Mouse (Mus musculus) large intestine, adult 2 months (tissue): ENCODE measurements at regions not wholly inside any gene's neighbourhood (a gene's known extent, or its start where the extent isn't known, plus 50 kb on each side); places are given as distances from the start of the nearest gene placed in this dataset.
"Not testable (repeated sequence)": the region's sequence is repeated elsewhere in the genome, so short reads cannot be mapped to it uniquely, and the experiment has no call there.

ENCODE experiments used
- DNase-seq: peaks from one replicate; pipeline ENCODE4 v3.0.0-alpha.2; 2012; ENCODE audit warnings: low read depth, low spot score
- WGBS: fragments of 180-500 bp; shearing (Covaris S2); methylation state at CpG from one replicate; pipeline ENCODE4 v1.1.7; 2018; 5-methylcytosine and 5-hydroxymethylcytosine counted together

DNA sequence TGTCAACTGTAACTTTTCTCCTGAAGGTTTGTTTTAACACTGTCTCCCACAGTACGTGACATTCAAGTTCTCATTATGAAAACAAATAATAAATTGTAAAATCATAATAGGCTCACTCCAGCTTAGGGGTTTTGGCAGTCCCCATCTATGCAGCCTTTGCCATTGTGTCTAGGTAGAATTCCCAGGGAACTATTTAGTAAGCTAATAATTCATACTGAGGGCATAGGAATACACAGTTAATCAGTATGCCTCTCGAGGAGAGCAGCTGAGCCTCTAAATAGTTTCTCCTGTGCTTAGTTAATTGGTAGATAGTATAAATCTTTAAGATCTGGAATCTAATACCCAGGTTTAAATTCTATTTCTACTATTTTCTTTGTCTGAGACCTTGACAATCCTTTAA is 191.7 kb downstream of the Tprg start:
- WGBS: 66% methylated on average over 2 of the region's 2 CpGs
- DNase-seq: no peak

DNA sequence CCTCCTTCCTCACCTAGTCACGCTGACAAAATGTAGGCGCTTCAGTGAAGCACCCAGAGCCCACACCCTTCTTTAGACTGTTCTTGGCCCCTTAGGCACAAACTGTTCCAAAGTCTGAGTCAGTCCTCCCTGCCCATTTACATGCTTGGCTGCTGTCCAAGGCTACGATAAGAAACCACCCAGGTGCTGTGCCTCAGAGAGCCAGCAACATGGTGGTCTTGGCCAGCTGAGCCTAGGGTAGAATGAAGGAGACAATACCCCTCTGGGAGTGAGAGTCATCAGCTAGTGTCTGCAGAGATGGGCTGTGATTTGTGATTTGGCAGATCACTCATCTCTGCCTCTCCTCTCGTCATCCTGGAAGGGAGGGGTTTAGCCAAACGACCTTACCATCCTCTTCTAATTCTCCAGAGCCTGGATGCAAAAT is 197.2 kb downstream of the Tprg start:
- peak; percentile 36 for DNase-seq
- WGBS: 21% methylated on average over 5 of the region's 5 CpGs

DNA sequence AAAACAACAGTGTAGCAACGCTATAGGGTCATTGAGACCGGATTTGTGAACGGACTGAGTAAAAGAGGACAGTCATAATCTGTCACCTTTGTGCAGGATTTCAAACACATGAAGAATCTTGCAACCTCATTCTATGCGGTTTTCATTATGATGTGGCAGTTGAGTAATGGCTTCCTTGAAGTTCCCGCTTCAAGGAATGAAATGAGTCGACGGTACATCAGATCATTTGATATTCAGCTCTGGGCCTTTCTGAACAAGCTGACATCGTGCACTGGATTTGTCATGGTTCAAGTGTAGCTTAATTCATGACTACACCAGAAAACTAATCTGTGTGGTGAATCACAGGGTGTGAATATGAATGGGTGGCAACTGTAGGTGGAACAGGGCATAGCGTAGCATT is 198.4 kb downstream of the Tprg start:
- DNase-seq: no peak
- WGBS: 94% methylated on average over 9 of the region's 9 CpGs

DNA sequence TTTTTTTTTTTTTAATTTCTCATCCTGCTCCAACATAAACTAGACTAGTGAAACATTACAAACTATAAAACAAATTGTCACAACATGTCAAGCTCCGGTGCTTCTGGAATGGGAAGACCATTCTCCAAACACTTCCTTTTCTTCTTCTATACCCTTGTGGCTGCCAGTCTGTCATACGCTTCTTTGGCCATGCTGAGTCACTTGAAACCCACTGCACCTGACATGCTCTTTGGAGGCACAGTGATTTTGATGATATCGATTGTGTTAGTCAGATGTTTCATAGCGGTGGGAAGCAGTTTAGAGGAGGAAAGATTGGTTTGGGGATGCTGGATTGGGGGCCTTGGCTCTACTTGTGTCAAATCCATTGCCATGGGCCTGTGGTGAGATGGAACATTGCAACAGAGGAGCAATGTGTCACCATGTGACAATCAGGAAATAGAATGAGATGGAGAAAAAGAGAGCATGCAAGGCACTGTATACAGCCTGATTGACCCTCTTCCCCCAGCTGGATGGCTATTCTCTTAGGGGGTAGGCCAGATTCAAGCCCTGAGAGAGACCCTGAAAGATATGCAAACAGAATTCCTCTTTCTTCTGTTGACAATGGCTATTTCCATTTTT is 197.0 kb upstream of the Trp63 start:
- DNase-seq: no peak
- 81% methylated on average over 4 of the region's 4 CpGs for WGBS

DNA sequence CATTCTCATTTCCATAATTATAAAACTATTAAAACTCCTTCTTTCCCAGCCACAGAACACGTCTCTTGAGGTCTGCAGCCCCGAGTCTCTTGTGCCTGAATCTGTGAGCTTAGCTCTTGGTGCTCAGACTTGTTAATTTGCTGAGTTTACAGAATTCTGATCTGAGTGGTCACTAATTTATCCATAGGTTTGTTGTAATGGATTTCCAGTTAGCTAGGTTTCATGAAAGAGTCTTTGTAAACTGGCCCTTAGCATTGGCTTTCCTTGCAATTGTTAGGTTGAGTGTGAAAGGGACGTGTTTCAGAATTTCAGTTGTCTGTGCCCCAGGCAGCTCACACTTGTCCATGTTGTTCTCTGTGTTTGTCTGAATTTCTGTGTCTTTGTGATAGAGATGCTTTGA is 192.7 kb upstream of the Trp63 start:
- 89% methylated on average over 3 of the region's 3 CpGs for WGBS
- no peak for DNase-seq

DNA sequence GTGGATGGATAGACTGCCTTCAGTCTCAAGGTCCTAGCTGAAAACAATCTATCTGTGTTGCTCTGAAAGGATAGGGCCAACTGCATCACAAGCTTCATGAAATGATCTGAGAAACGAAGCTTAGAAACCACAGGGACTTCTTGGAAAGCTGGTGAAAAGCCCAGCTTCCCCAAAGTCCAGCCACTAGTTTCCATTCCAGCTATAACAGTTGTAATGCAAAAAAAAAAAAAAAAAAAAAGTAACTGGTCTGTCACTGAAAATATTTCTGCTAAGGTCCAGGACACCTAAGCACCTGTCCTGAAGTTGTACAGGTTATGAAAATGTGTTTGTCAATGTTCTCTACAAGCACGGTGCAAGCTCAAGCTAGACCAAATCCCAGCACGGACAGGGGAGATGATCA is 189.4 kb upstream of the Trp63 start:
- 86% methylated on average over 3 of the region's 3 CpGs for WGBS
- DNase-seq: no peak

DNA sequence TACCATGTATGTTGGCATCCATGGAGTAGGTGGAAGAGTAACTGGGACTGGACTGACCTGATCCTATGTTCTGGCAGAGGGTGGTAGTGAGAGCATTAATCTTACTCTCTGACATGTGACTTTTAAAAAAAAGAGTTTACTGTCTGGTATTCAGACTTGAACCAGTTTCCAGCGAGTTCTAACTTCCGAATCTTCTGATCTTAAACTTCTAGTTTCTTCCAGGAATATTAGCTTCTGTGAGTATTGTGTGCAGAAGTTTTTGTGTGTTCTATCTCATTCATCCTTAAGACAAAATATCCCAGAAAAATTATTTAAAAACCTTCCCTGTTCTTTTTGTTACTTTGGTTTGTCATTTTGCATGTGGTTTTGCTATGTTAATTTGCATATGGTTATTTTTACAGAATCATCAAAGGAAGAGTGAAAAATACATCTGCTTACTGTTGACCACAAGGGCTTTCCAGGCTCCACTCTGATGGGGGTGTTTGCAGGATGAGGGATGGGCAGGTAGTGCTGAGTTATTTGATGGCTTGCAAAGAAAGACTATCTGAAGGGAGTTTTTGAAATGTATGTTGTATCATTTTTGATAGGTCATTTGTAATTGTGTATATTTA is 187.9 kb upstream of the Trp63 start:
- DNase-seq: no peak
- WGBS: 90% methylated on average over 2 of the region's 2 CpGs

DNA sequence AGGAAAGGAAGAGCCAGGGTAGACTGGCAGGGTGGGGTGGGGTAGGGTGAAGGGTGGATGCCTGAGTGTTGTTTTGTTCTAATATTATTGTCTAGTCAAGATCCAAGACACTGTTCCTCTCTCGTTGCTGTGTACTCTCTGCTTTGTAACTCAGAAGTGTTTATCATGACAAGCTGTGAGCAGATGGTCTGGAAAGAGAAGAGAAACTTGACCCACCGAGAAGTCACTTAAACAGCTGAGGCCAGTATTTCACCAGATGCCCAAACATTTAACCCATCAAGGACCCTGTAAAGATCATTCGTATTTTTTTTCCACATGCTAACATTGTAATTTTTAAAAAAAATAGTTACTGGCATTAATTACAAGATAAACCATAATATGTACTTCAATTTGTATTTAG is 178.7 kb upstream of the Trp63 start:
- WGBS: 63% methylated on average over 3 of the region's 3 CpGs

DNA sequence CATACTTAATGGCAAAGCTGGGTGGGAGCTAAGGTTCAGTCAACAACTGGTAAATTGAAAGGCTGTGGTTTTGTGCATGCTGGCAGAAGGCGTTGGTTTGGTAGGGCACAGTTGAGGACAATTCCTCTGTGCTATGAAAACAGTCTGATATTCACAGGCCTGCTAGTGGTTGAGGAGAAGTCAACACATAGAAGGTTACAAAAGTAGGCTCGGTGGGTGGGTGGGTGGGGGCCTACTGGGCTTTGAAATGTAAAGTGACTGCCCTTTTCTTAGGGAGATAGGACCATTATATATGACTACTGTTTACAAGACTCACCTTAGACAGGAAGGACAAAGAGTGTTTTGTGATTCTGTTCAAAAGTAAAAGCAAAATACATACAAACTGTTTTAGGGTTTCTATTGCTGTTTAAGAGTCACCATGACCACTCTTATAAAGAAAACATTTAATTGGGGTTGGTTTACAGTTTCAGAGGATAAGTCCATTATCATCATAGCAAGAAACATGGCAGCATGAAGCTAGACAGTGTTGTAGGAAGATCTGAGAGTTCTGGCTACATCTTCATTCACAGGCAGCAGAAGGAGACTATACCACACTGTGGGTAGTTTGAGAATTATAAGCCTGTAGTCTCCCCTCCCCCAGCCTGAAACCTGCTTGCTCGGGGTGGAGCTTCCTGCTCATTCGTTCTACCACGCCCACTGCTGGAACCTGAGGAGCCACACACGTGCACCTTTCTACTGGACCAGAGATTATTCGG is 166.3 kb upstream of the Trp63 start:
- no peak for DNase-seq
- 71% methylated on average over 5 of the region's 7 CpGs for WGBS

More for the DNA sequence above, 178.7 kb upstream of the Trp63 start:
- DNase-seq: no peak

DNA sequence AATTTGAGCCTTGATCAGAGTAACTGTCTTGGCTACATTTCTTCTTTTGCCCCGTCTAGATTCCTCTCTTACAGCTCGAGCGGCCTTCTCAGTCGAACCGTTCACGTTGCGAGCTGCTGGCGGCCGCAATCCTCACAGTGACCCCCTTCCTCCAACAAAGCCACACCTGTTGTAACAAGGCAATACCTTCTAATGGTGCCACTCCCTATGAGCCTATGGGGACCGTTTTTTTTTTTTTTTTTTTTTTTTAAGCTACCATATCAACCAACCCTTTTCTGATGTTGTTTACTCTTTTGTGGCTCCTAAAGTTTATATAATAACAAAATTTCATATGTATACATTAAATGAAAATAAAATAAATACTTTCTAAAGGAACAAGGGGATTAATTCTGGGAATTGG is 160.4 kb upstream of the Trp63 start:
- 70% methylated on average over 10 of the region's 10 CpGs for WGBS
- DNase-seq: not testable (repeated sequence)

DNA sequence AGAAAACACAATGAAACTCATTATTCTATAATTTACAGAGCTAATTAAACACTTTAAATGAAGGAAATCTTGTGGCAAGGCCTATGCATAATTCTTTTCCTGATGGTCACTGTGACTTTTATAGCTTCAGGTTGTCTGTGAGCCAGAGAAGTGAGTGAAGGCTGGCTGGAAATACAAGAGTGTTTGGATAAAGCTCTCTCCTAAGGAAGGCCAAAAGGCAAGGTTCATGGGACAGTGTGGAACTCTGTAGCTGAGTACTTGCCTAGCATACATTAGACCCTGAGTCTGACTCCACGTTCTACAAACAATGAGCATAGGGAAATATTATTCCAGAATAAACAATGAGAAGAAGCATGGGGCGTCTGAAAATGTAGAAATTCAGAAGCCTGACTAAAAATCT is 159.9 kb upstream of the Trp63 start:
- WGBS: 52% methylated on average over 2 of the region's 2 CpGs
- no peak for DNase-seq

DNA sequence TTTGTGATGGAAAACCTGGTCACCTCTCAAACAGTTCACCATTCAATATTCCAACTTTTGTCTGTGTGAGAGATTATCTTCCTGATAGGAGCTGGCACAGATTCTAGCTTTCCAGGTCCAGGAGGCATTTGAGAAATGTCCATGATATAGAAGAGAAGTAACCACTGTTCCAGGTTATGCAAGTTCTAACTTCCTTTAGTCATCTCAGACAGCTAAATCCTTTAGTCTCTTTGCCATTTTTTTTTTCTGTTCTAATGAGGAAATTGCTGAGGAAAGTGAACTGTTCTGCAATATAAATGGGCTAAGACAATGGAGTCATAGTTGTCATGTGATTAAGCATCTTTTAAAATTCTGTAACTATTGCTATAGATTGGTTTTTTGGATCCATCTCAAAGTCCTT is 155.7 kb upstream of the Trp63 start:
- no peak for DNase-seq

DNA sequence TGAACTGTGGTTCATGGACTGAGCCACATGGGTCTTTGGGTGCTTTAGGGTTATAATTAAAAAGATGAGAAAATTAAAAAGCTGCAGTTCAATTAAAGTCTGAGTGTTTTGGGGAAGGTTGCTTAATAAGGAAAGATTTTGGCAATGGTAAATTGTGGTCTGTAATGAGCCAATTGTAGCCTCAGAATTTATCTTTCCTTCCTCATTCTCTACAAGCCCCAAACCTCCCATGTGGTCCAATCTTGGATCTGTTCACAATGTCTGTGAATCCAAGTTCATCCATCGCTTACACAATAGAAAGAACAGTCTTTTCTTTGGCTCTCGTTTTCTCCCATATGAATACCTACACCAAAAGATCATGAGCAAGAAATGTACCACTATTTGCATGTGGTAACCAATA is 155.2 kb upstream of the Trp63 start:
- DNase-seq: no peak
- WGBS: 87% methylated on average over 2 of the region's 2 CpGs

DNA sequence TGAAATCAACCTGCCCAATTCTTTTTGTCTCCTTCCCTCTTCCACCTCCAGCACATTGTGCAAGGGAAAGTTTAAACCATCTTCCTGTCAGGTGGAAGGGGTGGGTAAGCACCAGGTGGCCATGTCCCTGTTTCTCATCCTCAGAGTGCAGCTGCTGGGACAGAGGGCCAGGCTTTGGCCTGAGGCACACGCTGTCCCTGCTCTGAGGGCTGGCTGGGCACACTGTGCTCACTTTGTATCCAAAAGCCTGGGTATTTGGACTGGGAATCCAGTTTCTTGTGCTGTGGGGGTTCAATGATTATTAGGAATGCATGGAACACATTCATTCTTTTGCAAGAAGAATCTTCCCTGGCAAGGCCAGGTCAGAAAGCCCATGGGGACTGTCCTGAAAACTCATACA is 153.9 kb upstream of the Trp63 start:
- WGBS: 97% methylated on average over 1 of the region's 1 CpGs

DNA sequence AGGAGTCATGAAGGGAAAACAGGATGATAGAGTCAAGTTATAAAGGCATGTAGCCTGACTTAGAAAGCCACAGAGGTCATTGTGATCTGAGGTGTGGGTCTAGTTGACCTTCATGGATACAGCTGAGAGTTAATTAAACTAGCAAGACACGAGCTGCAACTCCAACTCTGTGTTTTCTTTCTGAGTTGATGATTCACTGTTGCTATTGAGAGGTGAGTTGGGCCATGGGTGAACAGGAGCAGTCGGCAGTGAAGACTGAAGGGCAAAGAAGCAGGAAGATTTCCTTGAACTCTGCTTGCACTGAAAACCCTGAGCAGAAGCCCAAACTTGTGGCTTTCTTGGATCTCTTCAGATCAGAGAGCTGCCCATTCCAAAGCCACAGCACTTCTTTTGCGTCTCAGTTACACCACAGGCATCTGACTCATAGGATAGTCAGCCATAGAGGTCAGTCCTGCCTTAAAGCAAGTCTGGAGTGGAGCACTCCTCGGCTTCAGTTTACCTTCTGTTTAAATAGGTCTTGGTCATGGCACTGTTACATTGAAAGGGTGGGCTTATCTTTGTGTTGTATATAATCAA is 151.7 kb upstream of the Trp63 start:
- no peak for DNase-seq
- WGBS: 47% methylated on average over 4 of the region's 4 CpGs

More for the DNA sequence above, 153.9 kb upstream of the Trp63 start:
- DNase-seq: no peak

DNA sequence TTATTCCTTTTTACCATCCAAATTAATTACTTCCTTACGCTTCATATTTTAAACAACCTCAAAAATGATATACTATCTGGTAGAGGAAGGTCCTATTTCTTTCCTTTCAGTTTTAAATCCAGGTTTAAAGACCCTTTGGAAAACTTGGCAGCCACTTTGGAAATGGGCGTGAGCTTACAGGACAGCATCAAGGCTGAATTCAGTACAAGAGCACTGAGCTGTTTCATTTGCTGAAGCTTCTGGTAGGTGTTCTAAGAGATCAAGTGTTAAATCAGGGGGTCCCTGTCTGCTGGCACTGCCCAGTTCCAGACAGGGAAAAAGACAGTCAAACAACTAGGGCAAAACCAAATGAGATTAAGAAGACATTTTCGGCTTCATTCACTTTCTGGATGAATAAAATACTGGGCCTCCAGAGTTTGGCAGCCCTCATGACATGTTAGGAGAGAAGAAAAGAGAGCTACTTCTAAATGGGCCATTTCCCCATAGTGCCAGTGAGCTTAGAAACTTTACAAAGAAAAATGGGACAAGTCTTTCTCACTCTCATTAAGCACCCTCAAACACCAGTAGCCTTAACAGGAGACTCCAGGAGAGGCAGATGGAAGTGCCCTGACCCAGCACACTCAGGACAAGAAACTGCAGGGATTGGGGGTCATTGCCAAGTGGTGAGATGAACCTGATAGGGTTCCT is 150.9 kb upstream of the Trp63 start:
- 92% methylated on average over 3 of the region's 3 CpGs for WGBS
- DNase-seq: no peak

DNA sequence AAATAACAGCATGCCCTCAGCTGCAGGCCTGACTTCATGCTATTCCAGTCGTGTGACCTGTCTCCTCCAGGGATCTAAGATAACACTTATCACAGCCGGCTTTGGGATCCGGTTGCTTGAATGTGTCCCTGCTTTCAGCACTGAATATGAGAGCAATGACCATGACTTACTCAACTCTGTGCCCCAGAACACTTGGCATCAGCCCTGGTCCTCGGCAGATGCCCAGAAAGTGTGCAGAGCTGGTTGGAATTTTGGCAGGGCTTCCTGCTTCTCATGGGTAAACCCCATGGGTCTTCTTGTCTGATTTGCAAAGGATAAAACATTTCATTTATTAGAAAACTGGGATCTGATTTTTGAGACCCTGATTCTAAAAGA is 150.4 kb upstream of the Trp63 start:
- no peak for DNase-seq
- 86% methylated on average over 4 of the region's 4 CpGs for WGBS

DNA sequence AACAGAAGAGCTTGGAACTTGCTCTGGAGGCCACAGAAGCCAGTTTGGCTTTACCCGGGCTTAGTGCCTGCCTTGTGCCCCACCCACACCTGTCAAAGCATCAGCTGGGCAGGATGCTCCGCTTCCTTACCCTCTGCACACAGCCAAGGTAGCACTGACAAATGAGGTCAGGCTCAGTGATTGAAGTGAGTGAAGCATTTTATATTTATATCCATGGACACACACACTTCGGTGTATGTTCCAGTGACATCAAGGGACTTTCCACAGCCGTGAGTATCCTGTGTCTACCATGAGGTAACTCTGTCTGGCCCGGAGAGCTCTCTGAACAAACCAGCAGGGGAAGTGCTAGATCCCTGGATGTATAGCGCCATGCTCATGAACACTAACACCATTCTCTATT is 147.0 kb upstream of the Trp63 start:
- 86% methylated on average over 6 of the region's 6 CpGs for WGBS
- DNase-seq: no peak

DNA sequence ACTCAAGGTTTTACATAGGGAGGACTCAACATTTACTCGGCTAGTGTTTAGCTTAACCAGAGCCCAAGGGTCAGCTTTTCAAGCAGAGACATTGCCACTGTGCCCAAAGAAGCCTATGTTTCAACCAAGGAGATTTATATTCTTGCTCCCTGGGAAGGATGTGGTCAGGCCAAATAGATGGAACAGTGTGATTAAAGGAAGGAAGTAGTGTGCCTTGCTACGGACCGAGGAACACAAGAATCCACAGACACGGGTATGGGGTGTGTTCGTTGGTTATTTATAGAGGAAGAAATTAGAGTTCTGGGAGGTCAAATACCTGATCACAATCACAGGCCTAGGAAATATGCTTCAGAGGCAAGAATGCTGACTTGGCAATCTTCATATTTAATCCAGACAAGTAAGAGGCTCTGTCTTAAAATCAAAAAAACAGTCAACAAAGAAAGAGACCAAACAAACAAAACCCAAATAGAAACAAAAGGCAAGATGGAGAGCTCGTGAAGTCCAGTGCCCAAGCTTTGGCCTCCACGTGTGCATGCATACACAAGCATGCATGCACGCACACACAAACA is 133.9 kb upstream of the Trp63 start:
- 80% methylated on average over 8 of the region's 8 CpGs for WGBS
- DNase-seq: no peak

DNA sequence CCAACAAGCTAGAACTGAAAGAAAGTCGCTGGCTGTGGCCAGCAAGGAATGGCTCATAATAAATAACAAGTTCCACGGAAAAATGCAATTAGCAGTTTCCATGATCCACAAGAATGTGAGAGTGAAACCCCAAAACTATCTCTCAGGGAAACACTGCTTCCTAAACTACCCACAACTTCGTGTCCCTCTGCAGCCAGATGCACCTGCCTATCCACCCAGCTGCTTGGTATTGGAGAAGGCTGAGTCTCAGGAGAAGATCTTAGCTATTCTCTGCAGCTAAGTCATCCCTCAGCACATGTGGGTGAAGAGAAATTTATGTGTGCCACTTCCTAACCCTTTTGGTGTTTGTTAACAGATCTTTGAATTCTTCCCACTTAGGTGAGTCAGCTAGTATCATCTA is 126.4 kb upstream of the Trp63 start:
- 79% methylated on average over 3 of the region's 3 CpGs for WGBS
- no peak for DNase-seq
